Mouse (Mus musculus) T-cell, adult 66 days (primary cell): ENCODE data around the gene Sik2. TPM values are rescaled to one million over a fixed set of nuclear protein-coding genes. Genes with fewer than 3 reads are reported as not detected.

Experiments used
- total RNA-seq, 2 experiments: library from RNA; stranded (reverse); gene quantifications; 3 replicates in 1 of 2; 4 replicates in 1 of 2; pipeline ENCODE4 v1.2.4; 2023

The Sik2 gene
- total RNA-seq = 10 to 100 TPM; 38.7 to 47.5 TPM

DNA sequence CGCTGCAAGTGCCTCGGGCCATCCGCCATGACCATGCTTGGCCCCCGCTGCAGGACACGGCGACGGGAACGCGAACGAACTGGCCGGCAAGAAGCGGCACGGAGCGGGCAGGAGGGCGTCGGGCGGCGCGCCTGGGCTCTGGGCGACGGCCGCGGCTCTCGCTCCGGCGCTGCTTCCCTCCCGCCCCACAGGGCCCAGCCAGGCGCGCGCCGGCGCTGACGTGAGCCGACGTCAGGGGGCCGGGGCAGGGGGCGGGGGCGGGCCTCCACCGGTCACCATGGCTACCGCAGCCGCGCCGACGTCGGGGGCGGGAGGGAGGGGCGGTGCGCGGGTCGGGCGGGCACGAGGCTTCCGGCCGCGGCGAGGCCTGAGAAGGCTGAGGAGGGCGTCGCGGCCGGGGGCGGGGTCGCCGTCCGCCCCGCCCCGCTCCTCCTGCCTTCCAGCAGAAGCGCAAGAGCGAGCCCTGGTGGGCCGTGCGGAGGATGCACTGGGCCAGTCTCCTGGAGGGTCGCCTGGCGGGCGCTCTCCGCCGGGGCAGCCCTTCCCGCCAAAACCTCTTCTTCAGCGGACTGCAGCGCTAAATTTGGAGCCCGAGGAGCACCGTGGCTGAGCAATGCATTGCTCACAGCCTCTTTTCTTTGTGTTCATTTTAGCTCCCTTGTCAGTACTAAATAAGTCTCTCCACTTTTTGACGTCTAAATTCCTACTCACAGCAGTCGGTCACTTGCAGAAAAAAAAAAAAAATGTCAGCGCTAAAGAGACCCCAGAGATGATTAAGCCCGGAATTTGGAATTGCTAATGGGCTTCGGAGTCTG lies at the start of gene Sik2:
Gene Sik2, minus strand, starts transcription at position 233 of the 815 bp plus-strand sequence.

DNA sequence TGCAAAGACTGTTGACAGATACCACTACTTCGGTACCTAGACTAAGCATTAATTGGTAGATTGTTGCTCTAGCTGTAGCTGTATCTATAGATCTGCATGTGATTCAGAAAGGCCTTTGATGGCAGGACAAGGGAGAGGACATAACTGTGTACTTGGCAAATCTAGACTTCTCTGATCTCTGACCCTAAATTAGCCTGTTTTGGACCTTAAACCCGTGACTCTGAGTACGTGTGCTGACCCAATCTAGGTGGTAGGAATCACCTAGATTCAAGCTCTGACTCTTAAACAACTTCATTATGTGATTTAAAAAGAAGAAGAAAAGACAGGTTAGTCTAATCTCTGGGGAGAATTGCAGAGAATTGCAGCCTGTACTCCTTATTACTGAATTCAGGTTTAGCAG lies 163.8 kb downstream of the Sik2 start, which contains the start of gene Ppp2r1b:
Gene Ppp2r1b, plus strand, starts transcription at position 221 of the 400 bp plus-strand sequence.

Other genes with a start within 250 kb of the Sik2 start
- 10 to 100 TPM in 1 of 2 experiments, 1 to 10 TPM in 1; 6.1 to 11.2 TPM for gene Fdxacb1, start 240.8 kb downstream of the Sik2 start, total RNA-seq
- gene Alg9, start 234.1 kb downstream of the Sik2 start, total RNA-seq = 10 to 100 TPM; 17.8 to 21.1 TPM
- gene 1110032A03Rik, start 233.6 kb downstream of the Sik2 start, total RNA-seq = 10 to 100 TPM; 11.5 to 11.6 TPM
- 10 to 100 TPM; 63.5 to 64.8 TPM for gene Ppp2r1b, start 163.8 kb downstream of the Sik2 start, total RNA-seq
- gene Btg4, start 51.8 kb upstream of the Sik2 start, total RNA-seq = not detected
- not detected for gene Layn, start 68.0 kb upstream of the Sik2 start, total RNA-seq
- not detected for gene 4833427G06Rik, start 93.0 kb upstream of the Sik2 start, total RNA-seq
- not detected for gene Gm32742, start 156.4 kb upstream of the Sik2 start, total RNA-seq
- gene Pou2af1, start 204.6 kb upstream of the Sik2 start, total RNA-seq = 10 to 100 TPM; 11.4 to 12.1 TPM